Mouse (Mus musculus) intestine, embryonic 15.5 days (tissue): Measurements from ENCODE around the gene Emilin3. TPM values are rescaled to one million over a fixed set of nuclear protein-coding genes. Genes with fewer than 3 reads are reported as not detected.

Experiments
- ATAC-seq: fragments of 200-750 bp; cut with Nextera tagmentation; 2 replicates; pipeline ENCODE4 v1.8.0; 2017; ENCODE audit warnings: moderate TSS enrichment, moderate library complexity
- H3K27ac ChIP-seq: fragments of 300-500 bp; sonication (generic); 2 replicates; pipeline ENCODE4 v1.5.1; 2015; ENCODE audit warnings: mild to moderate bottlenecking, inconsistent platforms
- H3K27me3 ChIP-seq: fragments of 300-500 bp; sonication (generic); replicated peaks from 2 replicates; pipeline ENCODE4 v1.6.1; 2015; ENCODE audit warnings: inconsistent platforms
- H3K36me3 ChIP-seq: fragments of 300-500 bp; sonication (generic); 2 replicates; pipeline ENCODE4 v1.6.1; 2015; ENCODE audit warnings: inconsistent platforms
- H3K4me1 ChIP-seq: fragments of 300-500 bp; sonication (generic); replicated peaks from 2 replicates; pipeline ENCODE4 v1.6.1; 2015; ENCODE audit warnings: inconsistent platforms
- H3K4me2 ChIP-seq: fragments of 300-500 bp; sonication (generic); replicated peaks from 2 replicates; pipeline ENCODE4 v1.6.1; 2015; ENCODE audit warnings: mild to moderate bottlenecking, inconsistent platforms
- H3K4me3 ChIP-seq: fragments of 300-500 bp; sonication (generic); replicated peaks from 2 replicates; pipeline ENCODE4 v1.5.1; 2015; ENCODE audit warnings: inconsistent platforms
- H3K9ac ChIP-seq: fragments of 300-500 bp; sonication (generic); 2 replicates; pipeline ENCODE4 v1.6.1; 2015; ENCODE audit warnings: inconsistent platforms
- H3K9me3 ChIP-seq: fragments of 300-500 bp; sonication (generic); 2 replicates; pipeline ENCODE4 v1.6.1; 2016; ENCODE audit warnings: inconsistent platforms
- WGBS: fragments of 180-500 bp; shearing (Covaris S2); methylation state at CpG from one replicate; pipeline ENCODE4 v1.1.7; 2015; 5-methylcytosine and 5-hydroxymethylcytosine counted together
- polyA plus RNA-seq: library from polyadenylated mRNA; unstranded; fragments of >200 nt; fragmentation: Nextera tagmentation; extraction: Ambion mirVana; gene quantifications from 2 replicates; pipeline ENCODE4 v1.2.1, GENCODE M21; 2015

The Emilin3 gene
- polyA plus RNA-seq, 1 experiment from 2014 or later: 33.0 TPM

- peaks cover 23% of the 10 kb centered on the region for H3K27me3 ChIP-seq
- no peaks in the 10 kb centered on the region for H3K9me3 ChIP-seq
- 61% methylated on average over 9 of the region's 9 CpGs for WGBS
- peak overlapping the region; percentile 49 for H3K27ac ChIP-seq
- no peaks in the 10 kb centered on the region for H3K36me3 ChIP-seq
- no peak for ATAC-seq
- H3K4me2 ChIP-seq: no peak overlapping the region
- peaks cover 28% of the 10 kb centered on the region for H3K4me1 ChIP-seq
- no peak overlapping the region for H3K9ac ChIP-seq
- no peak overlapping the region for H3K4me3 ChIP-seq
Observed at GRCm38 (mm10) chr2:160914656-160915055, 2.5 kb upstream of the Emilin3 start.

- Histone ChIP-seq H3K36me3 (0 out of 2 replicates have a peak, but pooled peaks cover 10% of the 10 kb centered on the region), H3K4me1 (peaks cover 28% of the 10 kb centered on the region), H3K27ac (0 out of 2 replicates have a peak overlapping the region, but pooled peaks have one; percentile 0), H3K4me2 (peak overlapping the region; percentile 93), H3K9me3 (no peaks in the 10 kb centered on the region), H3K9ac (peak overlapping the region; percentile 57), H3K4me3 (peak overlapping the region; percentile 53), H3K27me3 (peaks cover 23% of the 10 kb centered on the region)
- ATAC-seq: peak; percentile 48
- WGBS: 2% methylated on average over 58 of the region's 64 CpGs
Observed at GRCm38 (mm10) chr2:160911558-160912201, 448 bp downstream of the Emilin3 start.

- WGBS: 77% methylated on average over 5 of the region's 5 CpGs
- no peak for ATAC-seq
- Histone ChIP-seq H3K27ac (no peak overlapping the region), H3K36me3 (0 out of 2 replicates have a peak, but pooled peaks cover 10% of the 10 kb centered on the region), H3K9me3 (no peaks in the 10 kb centered on the region), H3K4me3 (no peak overlapping the region; the same call in 1 of the 2 replicates), H3K4me1 (peaks cover 27% of the 10 kb centered on the region), H3K9ac (no peak overlapping the region), H3K4me2 (peak overlapping the region; percentile 93), H3K27me3 (peaks cover 23% of the 10 kb centered on the region)
Observed at GRCm38 (mm10) chr2:160910633-160911032, 1.5 kb downstream of the Emilin3 start.

GRCm38 (mm10) chr2:160908607-160909006 lies 3.5 kb downstream of the Emilin3 start:
- Histone ChIP-seq H3K4me2 (no peak overlapping the region; the same call in 1 of the 2 replicates), H3K36me3 (0 out of 2 replicates have a peak, but pooled peaks cover 10% of the 10 kb centered on the region), H3K9me3 (no peaks in the 10 kb centered on the region), H3K9ac (no peak overlapping the region), H3K4me3 (no peak overlapping the region), H3K27me3 (peaks cover 23% of the 10 kb centered on the region), H3K4me1 (peaks cover 17% of the 10 kb centered on the region), H3K27ac (no peak overlapping the region)
- no peak for ATAC-seq
- WGBS: 59% methylated on average over 18 of the region's 18 CpGs

GRCm38 (mm10) chr2:160906101-160906500 lies 6.0 kb downstream of the Emilin3 start:
- WGBS: 82% methylated on average over 5 of the region's 5 CpGs
- ATAC-seq: no peak
- no peak overlapping the region for H3K4me2 ChIP-seq

GRCm38 (mm10) chr2:160905301-160905700 lies 6.8 kb downstream of the Emilin3 start:
- 0 out of 2 replicates have a peak, but pooled peaks cover 10% of the 10 kb centered on the region for H3K36me3 ChIP-seq
- H3K9ac ChIP-seq: no peak overlapping the region
- no peaks in the 10 kb centered on the region for H3K27me3 ChIP-seq
- WGBS: 90% methylated on average over 12 of the region's 12 CpGs
- H3K4me2 ChIP-seq: no peak overlapping the region
- no peaks in the 10 kb centered on the region for H3K9me3 ChIP-seq
- H3K4me3 ChIP-seq: no peak overlapping the region
- H3K27ac ChIP-seq: no peak overlapping the region
- 0 out of 2 replicates have a peak, but pooled peaks cover 3% of the 10 kb centered on the region for H3K4me1 ChIP-seq
- no peak for ATAC-seq

More at GRCm38 (mm10) chr2:160906101-160906500, 6.0 kb downstream of the Emilin3 start:
- no peaks in the 10 kb centered on the region for H3K9me3 ChIP-seq
- peaks cover 5% of the 10 kb centered on the region; the same call in 1 of the 2 replicates for H3K4me1 ChIP-seq
- H3K27ac ChIP-seq: no peak overlapping the region
- no peak overlapping the region for H3K4me3 ChIP-seq
- 0 out of 2 replicates have a peak, but pooled peaks cover 10% of the 10 kb centered on the region for H3K36me3 ChIP-seq
- H3K27me3 ChIP-seq: peaks cover 3% of the 10 kb centered on the region; the same call in 1 of the 2 replicates
- H3K9ac ChIP-seq: no peak overlapping the region

GRCm38 (mm10) chr2:160901656-160902412 lies 10.3 kb downstream of the Emilin3 start:
- Histone ChIP-seq H3K27me3 (no peaks in the 10 kb centered on the region), H3K4me1 (0 out of 2 replicates have a peak, but pooled peaks cover 3% of the 10 kb centered on the region), H3K4me2 (no peak overlapping the region), H3K36me3 (no peaks in the 10 kb centered on the region), H3K27ac (no peak overlapping the region), H3K4me3 (no peak overlapping the region), H3K9ac (no peak overlapping the region), H3K9me3 (no peaks in the 10 kb centered on the region)
- 72% methylated on average over 7 of the region's 7 CpGs for WGBS
- ATAC-seq: no peak

DNA sequence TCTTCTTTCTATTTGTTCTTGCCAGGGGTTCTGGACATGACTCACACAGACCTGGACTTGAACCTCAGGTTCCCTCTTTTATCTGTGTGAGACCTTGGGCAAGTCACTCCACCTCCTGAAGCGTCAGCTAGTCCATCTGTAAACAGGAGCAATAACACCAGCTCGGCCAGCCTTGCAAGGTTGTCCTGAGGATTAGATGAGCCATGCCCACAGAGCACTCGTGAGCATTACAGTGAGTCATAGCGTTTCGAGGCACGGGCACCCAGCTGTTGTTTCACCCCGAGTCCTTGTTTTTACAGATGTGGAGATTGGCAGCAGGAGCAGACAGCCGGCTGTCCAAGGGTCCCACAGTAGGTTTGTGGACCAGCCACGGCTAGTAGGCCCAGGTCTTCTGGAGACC lies 20.4 kb downstream of the Emilin3 start:
- Histone ChIP-seq H3K4me3 (no peak overlapping the region), H3K27me3 (no peaks in the 10 kb centered on the region), H3K4me2 (no peak overlapping the region), H3K36me3 (no peaks in the 10 kb centered on the region), H3K4me1 (peaks cover 6% of the 10 kb centered on the region; the same call in 1 of the 2 replicates), H3K27ac (no peak overlapping the region), H3K9me3 (no peaks in the 10 kb centered on the region), H3K9ac (no peak overlapping the region)
- 84% methylated on average over 9 of the region's 9 CpGs for WGBS
- ATAC-seq: no peak

- Histone ChIP-seq H3K27ac (no peak overlapping the region), H3K27me3 (no peaks in the 10 kb centered on the region), H3K4me2 (no peak overlapping the region), H3K9me3 (no peaks in the 10 kb centered on the region), H3K36me3 (no peaks in the 10 kb centered on the region), H3K4me1 (peaks cover 6% of the 10 kb centered on the region; the same call in 1 of the 2 replicates), H3K4me3 (no peak overlapping the region), H3K9ac (no peak overlapping the region)
- ATAC-seq: no peak
- 74% methylated on average over 5 of the region's 5 CpGs for WGBS
Observed at GRCm38 (mm10) chr2:160891045-160891444, 21.1 kb downstream of the Emilin3 start.

DNA sequence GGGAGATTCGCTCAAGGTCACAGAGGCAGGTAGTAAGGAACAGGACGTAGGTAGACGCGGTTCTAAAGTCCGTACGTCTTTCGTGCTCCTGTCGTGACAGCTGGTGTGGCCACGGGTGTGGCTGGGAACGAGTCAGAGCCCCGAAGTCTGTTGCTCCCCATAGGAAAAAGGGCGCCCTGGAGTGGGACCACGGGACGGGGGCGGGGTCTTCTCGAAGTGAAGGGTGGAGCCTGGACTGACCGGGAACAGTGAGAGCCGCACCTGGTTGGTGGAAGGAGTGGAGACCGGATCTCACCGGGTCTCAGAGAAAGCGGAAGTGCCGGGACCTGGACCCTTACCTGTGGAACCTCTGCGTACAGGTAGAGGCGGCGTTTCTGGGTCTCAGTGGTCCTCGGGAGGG lies 24.3 kb downstream of the Emilin3 start:
- H3K4me3 ChIP-seq: peak overlapping the region; percentile 47
- H3K4me1 ChIP-seq: peaks cover 6% of the 10 kb centered on the region; the same call in 1 of the 2 replicates
- no peaks in the 10 kb centered on the region for H3K36me3 ChIP-seq
- peak overlapping the region; percentile 45 for H3K9ac ChIP-seq
- H3K9me3 ChIP-seq: no peaks in the 10 kb centered on the region
- H3K27ac ChIP-seq: peak overlapping the region; percentile 71
- peak; percentile 96 for ATAC-seq
- WGBS: under 1% methylated on average over 26 of the region's 26 CpGs
- no peaks in the 10 kb centered on the region for H3K27me3 ChIP-seq
- peak overlapping the region; percentile 91 for H3K4me2 ChIP-seq

- Histone ChIP-seq H3K27me3 (no peaks in the 10 kb centered on the region), H3K4me3 (peak overlapping the region; percentile 47), H3K4me1 (peaks cover 6% of the 10 kb centered on the region; the same call in 1 of the 2 replicates), H3K36me3 (no peaks in the 10 kb centered on the region), H3K9me3 (no peaks in the 10 kb centered on the region), H3K4me2 (peak overlapping the region; percentile 91), H3K27ac (peak overlapping the region; percentile 71), H3K9ac (peak overlapping the region; percentile 45)
- WGBS: 2% methylated on average over 11 of the region's 11 CpGs
- ATAC-seq: peak; percentile 80
Observed at GRCm38 (mm10) chr2:160887284-160887683, 24.8 kb downstream of the Emilin3 start.

DNA sequence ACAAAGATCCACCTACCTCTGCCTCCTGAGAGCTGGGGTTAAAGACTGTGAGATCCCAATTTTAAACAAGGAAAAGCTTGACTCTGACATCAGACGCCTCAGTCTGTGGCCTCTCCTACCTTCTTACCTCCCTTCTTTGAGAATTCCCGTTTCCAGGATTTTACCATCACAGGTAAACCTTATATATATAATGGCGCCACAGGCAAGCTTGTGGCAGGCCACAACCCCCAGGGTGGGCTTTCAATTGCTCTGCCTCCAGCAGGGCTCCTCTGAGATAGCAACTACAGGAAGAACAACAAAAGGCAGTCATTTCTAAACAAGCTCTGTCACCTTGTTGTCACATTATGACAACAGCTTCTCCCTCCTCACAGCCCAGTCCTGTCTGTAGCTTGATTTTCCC lies 25.9 kb downstream of the Emilin3 start:
- H3K9ac ChIP-seq: no peak overlapping the region
- H3K9me3 ChIP-seq: no peaks in the 10 kb centered on the region
- ATAC-seq: no peak
- H3K27ac ChIP-seq: no peak overlapping the region
- no peak overlapping the region for H3K4me3 ChIP-seq
- H3K4me2 ChIP-seq: no peak overlapping the region
- H3K4me1 ChIP-seq: peaks cover 6% of the 10 kb centered on the region; the same call in 1 of the 2 replicates
- H3K36me3 ChIP-seq: no peaks in the 10 kb centered on the region
- 79% methylated on average over 3 of the region's 3 CpGs for WGBS
- H3K27me3 ChIP-seq: no peaks in the 10 kb centered on the region
